25 mouse cellular contexts compared by ENCODE assay signal in genomic region chr15:60476755-60477310, GRCm38 (mm10).
DNase-seq lines count a peak whose midpoint lies in the region; ATAC-seq and TF ChIP-seq lines count a peak whose summit lies in the region.
"Had no signal": no experiment of that assay in that cellular context is flagged by ENCODE, and none has a peak within 500 bp of the region (broad histone marks: within the 10 kb centered on the region; RNA-seq: fewer than 3 reads in every experiment).

No protein-coding gene starts in this region.

- H3K9me3 ChIP-seq in forebrain, embryonic 14.5 days (replicated peaks; ENCODE audit: control insufficient read depth, low read length) = no peaks in the 10 kb centered on the region
- peaks cover 3% of the 10 kb centered on the region; the same call in 1 of the 2 replicates for H3K9me3 ChIP-seq in forebrain, embryonic 10.5 days
- no peaks in the 10 kb centered on the region for H3K9me3 ChIP-seq in midbrain, embryonic 14.5 days (ENCODE audit: control insufficient read depth, low read length)
- no peaks in the 10 kb centered on the region for H3K9me3 ChIP-seq in midbrain, embryonic 11.5 days (ENCODE audit: control insufficient read depth, low read length)
- H3K9me3 ChIP-seq in midbrain, postnatal 0 days (ENCODE audit: low read length) = no peaks in the 10 kb centered on the region
- H3K9me3 ChIP-seq in heart, embryonic 12.5 days (replicated peaks) = no peaks in the 10 kb centered on the region
- H3K9me3 ChIP-seq: hindbrain, embryonic 10.5 days; limb, embryonic 13.5 days had no signal

- peak; percentile 29 for DNase-seq in forebrain, embryonic 14.5 days (ENCODE audit: low spot score)
- DNase-seq in forebrain, embryonic 10.5 days (ENCODE audit: extremely low spot score, low spot score) = no peak
- DNase-seq in midbrain, embryonic 14.5 days = peak; percentile 24
- no peak for DNase-seq in midbrain, embryonic 11.5 days (ENCODE audit: low spot score, missing footprints)
- DNase-seq in brain, embryonic 14.5 days (ENCODE audit: low read depth) = peak; percentile 60
- peak; percentile 2 for DNase-seq in midbrain, postnatal 0 days (ENCODE audit: low spot score)
- DNase-seq in adrenal gland, adult (ENCODE audit: inconsistent age in 2 of 2, low spot score in 1 of 2) = no peak
- DNase-seq: adrenal gland, postnatal 10 days; cerebellum, adult 8-10 months; gastrocnemius, postnatal 14 days; heart, adult 11 months; heart, postnatal 10 days; kidney, adult 18-20 months; layer of hippocampus, adult 9-11 months; lung, embryonic 14.5 days; retina, postnatal 1 day; right cerebral cortex, postnatal 25 days; spleen, adult 18-20 months had no signal

- no peak overlapping the region for H3K9ac ChIP-seq in forebrain, embryonic 14.5 days (ENCODE audit: low read length)
- H3K9ac ChIP-seq in midbrain, embryonic 14.5 days (replicated peaks; ENCODE audit: low read length) = no peak overlapping the region
- no peak overlapping the region for H3K9ac ChIP-seq in midbrain, embryonic 11.5 days (ENCODE audit: low read length)
- no peak overlapping the region for H3K9ac ChIP-seq in midbrain, postnatal 0 days (replicated peaks; ENCODE audit: low read length, poor library complexity, severe bottlenecking)
- no peak overlapping the region for H3K9ac ChIP-seq in heart, embryonic 12.5 days
- H3K9ac ChIP-seq: limb, embryonic 13.5 days; liver, embryonic 14.5 days; lung, embryonic 14.5 days had no signal

- H3K4me1 ChIP-seq in forebrain, embryonic 14.5 days (ENCODE audit: control insufficient read depth, insufficient read depth, low read length) = no peaks in the 10 kb centered on the region
- H3K4me1 ChIP-seq in forebrain, embryonic 10.5 days = peaks cover 10% of the 10 kb centered on the region
- no peaks in the 10 kb centered on the region for H3K4me1 ChIP-seq in midbrain, embryonic 14.5 days (ENCODE audit: control insufficient read depth, insufficient read depth, low read length)
- no peaks in the 10 kb centered on the region for H3K4me1 ChIP-seq in midbrain, embryonic 11.5 days (ENCODE audit: control insufficient read depth, insufficient read depth, low read length)
- H3K4me1 ChIP-seq in midbrain, postnatal 0 days (ENCODE audit: insufficient read depth, low read length) = no peaks in the 10 kb centered on the region
- no peaks in the 10 kb centered on the region for H3K4me1 ChIP-seq in heart, embryonic 12.5 days (replicated peaks)
- H3K4me1 ChIP-seq: hindbrain, embryonic 10.5 days; limb, embryonic 13.5 days had no signal

- no peak overlapping the region for H3K4me2 ChIP-seq in forebrain, embryonic 14.5 days (ENCODE audit: low read length)
- H3K4me2 ChIP-seq in midbrain, embryonic 14.5 days (ENCODE audit: low read length) = no peak overlapping the region
- no peak overlapping the region for H3K4me2 ChIP-seq in midbrain, embryonic 11.5 days
- no peak overlapping the region for H3K4me2 ChIP-seq in midbrain, postnatal 0 days (ENCODE audit: low read depth, low read length, poor library complexity, severe bottlenecking)
- H3K4me2 ChIP-seq in heart, embryonic 12.5 days = no peak overlapping the region
- H3K4me2 ChIP-seq: heart, embryonic 11.5 days; limb, embryonic 13.5 days; lung, embryonic 14.5 days had no signal

- TF ChIP-seq POLR2A in brain, embryonic 14.5 days (IDR thresholded peaks at IDR 0.05; ENCODE audit: borderline replicate concordance, extremely low read depth, insufficient read depth, insufficient read length, poor library complexity, severe bottlenecking) = no peak

- ATAC-seq in forebrain, embryonic 14.5 days = peak; percentile 40; the same call in 1 of the 2 replicates
- peak; percentile 50; the same call in 1 of the 2 replicates for ATAC-seq in midbrain, embryonic 14.5 days (ENCODE audit: low FRiP score, low TSS enrichment)
- ATAC-seq in midbrain, embryonic 11.5 days (ENCODE audit: low FRiP score) = no peak
- ATAC-seq in midbrain, postnatal 0 days (ENCODE audit: low FRiP score) = no peak
- no peak for ATAC-seq in heart, embryonic 12.5 days (ENCODE audit: insufficient number of reproducible peaks, low FRiP score)
- ATAC-seq: CD4-positive, CD25-positive, alpha-beta regulatory T cell, adult 4 months; inflammation-experienced regulatory T-cells, adult 6 months had no signal

- no peak overlapping the region for H3K27ac ChIP-seq in forebrain, embryonic 14.5 days (ENCODE audit: low read depth, low read length)
- no peak overlapping the region for H3K27ac ChIP-seq in forebrain, embryonic 10.5 days
- no peak overlapping the region for H3K27ac ChIP-seq in midbrain, embryonic 14.5 days (replicated peaks; ENCODE audit: low read depth, low read length)
- no peak overlapping the region for H3K27ac ChIP-seq in midbrain, embryonic 11.5 days (ENCODE audit: low read depth, low read length)
- no peak overlapping the region for H3K27ac ChIP-seq in midbrain, postnatal 0 days (ENCODE audit: low read depth, low read length)
- no peak overlapping the region for H3K27ac ChIP-seq in heart, embryonic 12.5 days (ENCODE audit: poor library complexity, severe bottlenecking)
- H3K27ac ChIP-seq: hindbrain, embryonic 10.5 days; limb, embryonic 13.5 days; liver, embryonic 14.5 days had no signal

- 49% methylated on average over 4 of the region's 4 CpGs for WGBS in forebrain, embryonic 14.5 days
- WGBS in forebrain, embryonic 10.5 days = 71% methylated on average over 4 of the region's 4 CpGs
- 46% methylated on average over 4 of the region's 4 CpGs for WGBS in midbrain, embryonic 14.5 days
- 74% methylated on average over 4 of the region's 4 CpGs for WGBS in midbrain, embryonic 11.5 days
- WGBS in midbrain, postnatal 0 days = 49% methylated on average over 4 of the region's 4 CpGs
- 66% methylated on average over 4 of the region's 4 CpGs for WGBS in heart, embryonic 12.5 days

- no peaks in the 10 kb centered on the region for H3K36me3 ChIP-seq in forebrain, embryonic 14.5 days (ENCODE audit: control insufficient read depth, insufficient read depth, low read length)
- no peaks in the 10 kb centered on the region for H3K36me3 ChIP-seq in forebrain, embryonic 10.5 days (replicated peaks)
- no peaks in the 10 kb centered on the region for H3K36me3 ChIP-seq in midbrain, embryonic 14.5 days (ENCODE audit: control insufficient read depth, insufficient read depth, low read length)
- no peaks in the 10 kb centered on the region for H3K36me3 ChIP-seq in midbrain, embryonic 11.5 days (ENCODE audit: control insufficient read depth, insufficient read depth, low read length)
- H3K36me3 ChIP-seq in midbrain, postnatal 0 days (ENCODE audit: insufficient read depth, low read length) = no peaks in the 10 kb centered on the region
- H3K36me3 ChIP-seq in heart, embryonic 12.5 days = no peaks in the 10 kb centered on the region
- H3K36me3 ChIP-seq: hindbrain, embryonic 10.5 days; limb, embryonic 13.5 days had no signal

- TF ChIP-seq CTCF in brain, embryonic 14.5 days (IDR thresholded peaks at IDR 0.05; ENCODE audit: borderline replicate concordance, extremely low read depth, insufficient read depth, insufficient read length) = no peak
- TF ChIP-seq CTCF in midbrain, postnatal 0 days (IDR thresholded peaks at IDR 0.05) = no peak

- no peaks in the 10 kb centered on the region for H3K27me3 ChIP-seq in forebrain, embryonic 14.5 days (replicated peaks; ENCODE audit: control insufficient read depth, insufficient read depth, low read length)
- no peaks in the 10 kb centered on the region for H3K27me3 ChIP-seq in forebrain, embryonic 10.5 days (ENCODE audit: poor library complexity, severe bottlenecking)
- no peaks in the 10 kb centered on the region for H3K27me3 ChIP-seq in midbrain, embryonic 14.5 days (ENCODE audit: control insufficient read depth, insufficient read depth, low read length)
- no peaks in the 10 kb centered on the region for H3K27me3 ChIP-seq in midbrain, embryonic 11.5 days (ENCODE audit: control insufficient read depth, insufficient read depth, low read length)
- no peaks in the 10 kb centered on the region for H3K27me3 ChIP-seq in midbrain, postnatal 0 days (ENCODE audit: insufficient read depth, low read length)
- H3K27me3 ChIP-seq in heart, embryonic 12.5 days (replicated peaks) = no peaks in the 10 kb centered on the region
- H3K27me3 ChIP-seq: limb, embryonic 13.5 days had no signal

- H3K4me3 ChIP-seq in forebrain, embryonic 14.5 days (ENCODE audit: low read depth, low read length) = no peak overlapping the region
- H3K4me3 ChIP-seq in forebrain, embryonic 10.5 days = no peak overlapping the region
- H3K4me3 ChIP-seq in midbrain, embryonic 14.5 days (replicated peaks; ENCODE audit: low read depth, low read length) = no peak overlapping the region
- no peak overlapping the region for H3K4me3 ChIP-seq in midbrain, embryonic 11.5 days (ENCODE audit: low read depth, low read length)
- no peak overlapping the region for H3K4me3 ChIP-seq in midbrain, postnatal 0 days (ENCODE audit: low read depth, low read length)
- no peak overlapping the region for H3K4me3 ChIP-seq in heart, embryonic 12.5 days
- H3K4me3 ChIP-seq: hindbrain, embryonic 10.5 days; limb, embryonic 13.5 days had no signal

Comparison
In these comparisons a context has a peak if more than half of its experiments do, and no peak if none do; other contexts are left out.
1. ATAC-seq: peak in forebrain, embryonic 14.5 days (single experiment) and midbrain, embryonic 14.5 days (single experiment); none in midbrain, embryonic 11.5 days (single experiment), midbrain, postnatal 0 days (single experiment) and heart, embryonic 12.5 days (single experiment).
2. DNase-seq: peak in forebrain, embryonic 14.5 days (single experiment), midbrain, embryonic 14.5 days (single experiment), brain, embryonic 14.5 days (single experiment) and midbrain, postnatal 0 days (single experiment); none in forebrain, embryonic 10.5 days (single experiment), midbrain, embryonic 11.5 days (single experiment) and adrenal gland, adult (0 of 2).